Mouse (Mus musculus) limb, embryonic 10.5 days (tissue): ENCODE measurements at regions not wholly inside any gene's neighbourhood (a gene's known extent, or its start where the extent isn't known, plus 50 kb on each side); places are given as distances from the start of the nearest gene placed in this dataset.

Experiments used
- DNase-seq: peaks from one replicate; pipeline ENCODE4 v3.0.0-alpha.2; 2017; ENCODE audit warnings: low spot score
- H3K27ac ChIP-seq: fragments of 300-500 bp; sonication (generic); 2 replicates; pipeline ENCODE4 v1.5.1; 2016; ENCODE audit warnings: mild to moderate bottlenecking
- H3K27me3 ChIP-seq: fragments of 300-500 bp; sonication (generic); 2 replicates; pipeline ENCODE4 v1.6.1; 2016; ENCODE audit warnings: low read depth, mild to moderate bottlenecking; ENCODE audit not compliant: poor library complexity, severe bottlenecking
- H3K36me3 ChIP-seq: fragments of 300-500 bp; sonication (generic); 2 replicates; pipeline ENCODE4 v1.6.1; 2016; ENCODE audit warnings: mild to moderate bottlenecking, moderate library complexity
- H3K4me1 ChIP-seq: fragments of 300-500 bp; sonication (generic); 2 replicates; pipeline ENCODE4 v1.6.1; 2016
- H3K4me3 ChIP-seq: fragments of 300-500 bp; sonication (generic); 2 replicates; pipeline ENCODE4 v1.5.1; 2016; ENCODE audit warnings: mild to moderate bottlenecking, moderate library complexity
- H3K9me3 ChIP-seq: fragments of 300-500 bp; sonication (generic); replicated peaks from 2 replicates; pipeline ENCODE4 v1.6.1; 2016; ENCODE audit warnings: mild to moderate bottlenecking
- WGBS: fragments of 180-500 bp; shearing (Covaris S2); methylation state at CpG from one replicate; pipeline ENCODE4 v1.1.7; 2016; 5-methylcytosine and 5-hydroxymethylcytosine counted together

DNA sequence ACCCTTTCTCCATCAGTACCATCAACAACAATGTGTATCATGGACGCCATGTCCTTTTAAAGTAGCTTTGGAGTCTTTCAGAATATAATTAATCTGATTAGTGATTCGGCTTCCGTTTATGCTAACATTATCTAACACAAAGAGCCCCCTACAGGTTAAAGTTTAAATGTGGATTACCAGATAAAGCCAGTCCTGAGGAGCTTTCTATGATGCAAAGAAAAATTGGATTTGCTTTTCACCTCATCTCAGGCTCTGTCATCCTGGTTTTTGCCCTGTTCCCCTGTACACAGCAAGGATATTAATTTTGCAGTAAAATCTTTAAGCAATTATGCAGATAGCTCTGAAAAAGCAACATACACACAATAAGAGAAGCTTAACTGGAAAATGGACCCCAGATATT lies 412.7 kb upstream of the Tbc1d2b start:
- WGBS, result 54% methylated on average over 3 of the region's 3 CpGs
- DNase-seq, result no peak
- Histone ChIP-seq H3K9me3 (no peaks in the 10 kb centered on the region), H3K4me1 (no peaks in the 10 kb centered on the region), H3K27me3 (no peaks in the 10 kb centered on the region), H3K27ac (no peak overlapping the region), H3K4me3 (no peak overlapping the region), H3K36me3 (no peaks in the 10 kb centered on the region)

DNA sequence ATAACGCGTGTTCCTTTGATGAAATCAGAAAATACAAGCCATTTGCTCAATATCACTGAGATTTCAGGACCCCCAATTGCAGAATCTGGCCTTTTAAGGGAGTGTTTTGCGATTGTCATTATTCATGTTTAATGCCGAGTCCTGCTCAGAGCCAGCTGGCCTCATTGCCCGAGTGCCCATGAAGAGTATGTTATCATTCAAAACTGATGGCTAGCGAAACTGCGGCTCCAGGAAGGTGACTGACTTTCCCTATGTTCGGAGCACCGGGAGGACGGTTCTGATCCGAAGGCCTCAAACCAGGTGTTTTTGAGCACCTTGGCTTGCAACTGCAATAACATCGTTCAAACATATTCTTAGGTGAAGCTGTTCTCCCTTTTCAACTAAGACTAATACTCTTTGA lies 419.5 kb upstream of the Tbc1d2b start:
- DNase-seq, result no peak
- Histone ChIP-seq H3K27ac (no peak overlapping the region), H3K4me1 (peaks cover 9% of the 10 kb centered on the region), H3K9me3 (no peaks in the 10 kb centered on the region), H3K27me3 (no peaks in the 10 kb centered on the region), H3K36me3 (no peaks in the 10 kb centered on the region), H3K4me3 (no peak overlapping the region)
- 86% methylated on average over 12 of the region's 12 CpGs for WGBS

DNA sequence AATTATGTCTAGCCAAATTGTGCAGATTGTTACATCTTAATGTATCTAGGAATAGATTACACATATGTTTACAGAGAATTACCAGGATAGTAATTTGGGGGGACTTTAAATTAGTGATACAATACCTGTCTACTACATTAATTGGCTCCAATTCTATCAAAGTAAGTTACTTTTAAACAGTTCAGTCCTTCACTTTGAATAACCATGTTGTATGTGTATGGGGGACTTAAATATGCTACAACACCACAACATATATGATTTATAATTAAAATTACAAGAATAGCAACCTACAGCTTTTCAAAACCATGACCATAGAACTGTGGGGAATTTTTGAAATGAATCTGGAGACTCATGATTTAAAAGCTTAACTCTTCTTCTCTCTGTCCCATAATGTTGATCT lies 420.5 kb upstream of the Tbc1d2b start:
- Histone ChIP-seq H3K27ac (no peak overlapping the region), H3K4me3 (no peak overlapping the region), H3K36me3 (no peaks in the 10 kb centered on the region), H3K4me1 (peaks cover 9% of the 10 kb centered on the region), H3K27me3 (no peaks in the 10 kb centered on the region), H3K9me3 (no peaks in the 10 kb centered on the region)
- DNase-seq, result no peak

GRCm38 (mm10) chr9:90691676-90692661 lies 421.4 kb upstream of the Tbc1d2b start:
- no peak for DNase-seq
- Histone ChIP-seq H3K9me3 (no peaks in the 10 kb centered on the region), H3K4me1 (peaks cover 9% of the 10 kb centered on the region), H3K27me3 (no peaks in the 10 kb centered on the region), H3K27ac (no peak overlapping the region), H3K36me3 (no peaks in the 10 kb centered on the region), H3K4me3 (no peak overlapping the region)
- WGBS, result 84% methylated on average over 12 of the region's 12 CpGs

- no peak for DNase-seq
- no peaks in the 10 kb centered on the region for H3K36me3 ChIP-seq
- no peaks in the 10 kb centered on the region for H3K9me3 ChIP-seq
- no peak overlapping the region for H3K4me3 ChIP-seq
- WGBS, result 49% methylated on average over 9 of the region's 9 CpGs
- no peak overlapping the region for H3K27ac ChIP-seq
- H3K27me3 ChIP-seq, result no peaks in the 10 kb centered on the region
- peaks cover 9% of the 10 kb centered on the region for H3K4me1 ChIP-seq
These were observed 422.5 kb upstream of the Tbc1d2b start for GRCm38 (mm10) chr9:90693031-90693671.

DNA sequence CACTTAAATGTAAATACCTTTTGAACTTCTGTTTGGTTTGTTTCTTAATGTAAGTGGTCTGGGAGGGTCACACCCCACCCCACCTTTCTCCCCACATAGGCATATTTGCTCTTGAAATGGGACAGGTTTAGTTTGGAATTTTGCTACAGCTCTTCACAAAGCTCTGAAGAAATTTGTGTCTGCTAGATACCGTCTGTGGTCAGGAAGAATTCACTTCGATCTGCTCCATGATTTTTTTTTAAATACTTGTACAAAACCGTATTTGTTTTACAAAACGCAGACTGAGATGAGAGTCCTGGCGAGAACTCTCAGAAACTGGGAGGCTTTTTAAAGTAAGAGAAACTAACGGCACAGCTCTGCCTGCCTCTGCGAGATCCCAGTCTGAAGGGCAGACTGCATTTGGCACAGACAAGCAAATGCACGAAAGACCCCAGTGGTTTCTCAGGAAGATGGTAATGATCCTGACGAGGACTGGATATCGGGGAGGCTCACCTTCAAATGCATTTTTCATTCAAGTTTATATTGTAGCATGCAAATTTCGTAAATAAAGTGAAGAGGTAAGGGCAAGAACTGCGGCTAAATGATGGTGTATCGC lies 423.5 kb upstream of the Tbc1d2b start:
- whole genome bisulfite sequencing, result 76% methylated on average over 13 of the region's 13 CpGs
- H3K27ac ChIP-seq, result no peak overlapping the region

DNA sequence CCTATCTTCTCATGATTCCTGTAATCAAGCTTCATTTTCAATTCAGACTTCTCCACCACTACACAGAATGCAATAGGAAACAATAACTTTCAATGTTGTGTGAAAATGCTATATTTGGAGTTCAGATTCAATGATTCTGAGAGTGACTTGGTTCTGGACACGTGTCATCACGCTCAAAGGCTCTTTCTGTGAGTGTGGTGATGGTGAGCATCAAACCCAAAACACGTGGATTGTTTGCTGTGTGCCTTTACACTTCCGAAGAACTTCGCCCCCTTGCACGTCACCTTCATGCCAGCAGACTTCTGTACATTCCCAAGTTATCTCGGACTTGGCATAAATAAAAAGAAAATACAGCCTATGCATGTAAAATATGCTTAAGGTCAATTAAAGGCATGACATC lies 425.1 kb upstream of the Tbc1d2b start:
- 86% methylated on average over 7 of the region's 7 CpGs for WGBS

More for the DNA sequence above, 423.5 kb upstream of the Tbc1d2b start:
- no peaks in the 10 kb centered on the region for H3K36me3 ChIP-seq
- no peak for DNase-seq
- peaks cover 9% of the 10 kb centered on the region for H3K4me1 ChIP-seq
- no peaks in the 10 kb centered on the region for H3K27me3 ChIP-seq
- no peak overlapping the region for H3K4me3 ChIP-seq
- no peaks in the 10 kb centered on the region for H3K9me3 ChIP-seq

DNA sequence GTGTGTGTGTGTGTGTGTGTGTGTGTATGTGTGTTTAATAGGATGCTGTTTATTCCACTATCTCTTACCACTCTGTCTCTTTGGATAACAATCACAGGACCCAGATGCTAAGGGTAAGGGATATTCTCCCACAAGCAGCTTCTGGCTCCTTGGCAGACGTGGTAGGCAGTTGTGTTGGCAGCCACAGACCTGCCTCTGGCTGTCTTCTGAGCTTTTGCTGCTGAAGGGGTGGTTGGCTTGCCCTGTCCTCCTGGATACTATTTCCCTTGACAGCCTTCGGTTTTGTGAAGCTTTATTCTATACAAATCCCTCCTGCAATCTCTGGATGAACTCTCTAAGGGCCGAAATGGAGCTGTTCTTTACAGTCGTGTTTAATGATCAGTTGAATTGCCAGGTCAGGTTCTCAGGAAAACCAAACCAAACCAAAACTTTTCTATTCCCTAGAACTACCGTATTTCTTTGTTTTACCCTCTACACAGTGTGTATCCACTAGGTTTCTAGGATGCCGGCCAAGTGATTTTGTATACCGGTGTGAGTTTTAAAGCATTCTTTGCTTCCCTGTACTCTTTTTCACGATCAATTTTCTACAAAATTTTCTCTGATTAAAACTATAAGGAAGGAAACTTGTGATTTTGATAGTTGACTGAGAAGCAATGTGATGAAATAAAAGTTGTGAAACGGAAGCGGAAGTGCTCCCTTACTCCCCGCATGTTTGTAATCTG lies 426.8 kb upstream of the Tbc1d2b start:
- WGBS, result 77% methylated on average over 11 of the region's 11 CpGs
- Histone ChIP-seq H3K27me3 (no peaks in the 10 kb centered on the region), H3K4me1 (peaks cover 9% of the 10 kb centered on the region), H3K36me3 (no peaks in the 10 kb centered on the region), H3K27ac (no peak overlapping the region), H3K4me3 (no peak overlapping the region), H3K9me3 (no peaks in the 10 kb centered on the region)
- no peak for DNase-seq

More for the DNA sequence above, 425.1 kb upstream of the Tbc1d2b start:
- no peaks in the 10 kb centered on the region for H3K36me3 ChIP-seq
- H3K9me3 ChIP-seq, result no peaks in the 10 kb centered on the region
- no peaks in the 10 kb centered on the region for H3K27me3 ChIP-seq
- H3K27ac ChIP-seq, result no peak overlapping the region
- no peak overlapping the region for H3K4me3 ChIP-seq
- DNase-seq, result no peak
- peaks cover 9% of the 10 kb centered on the region for H3K4me1 ChIP-seq

- no peak overlapping the region for H3K4me3 ChIP-seq
- H3K9me3 ChIP-seq, result no peaks in the 10 kb centered on the region
- H3K36me3 ChIP-seq, result no peaks in the 10 kb centered on the region
- H3K27me3 ChIP-seq, result no peaks in the 10 kb centered on the region
- WGBS, result 77% methylated on average over 7 of the region's 7 CpGs
- H3K27ac ChIP-seq, result no peak overlapping the region
- DNase-seq, result no peak
- H3K4me1 ChIP-seq, result peaks cover 3% of the 10 kb centered on the region; the same call in 1 of the 2 replicates
These were observed 427.8 kb upstream of the Tbc1d2b start for GRCm38 (mm10) chr9:90698439-90698838.

DNA sequence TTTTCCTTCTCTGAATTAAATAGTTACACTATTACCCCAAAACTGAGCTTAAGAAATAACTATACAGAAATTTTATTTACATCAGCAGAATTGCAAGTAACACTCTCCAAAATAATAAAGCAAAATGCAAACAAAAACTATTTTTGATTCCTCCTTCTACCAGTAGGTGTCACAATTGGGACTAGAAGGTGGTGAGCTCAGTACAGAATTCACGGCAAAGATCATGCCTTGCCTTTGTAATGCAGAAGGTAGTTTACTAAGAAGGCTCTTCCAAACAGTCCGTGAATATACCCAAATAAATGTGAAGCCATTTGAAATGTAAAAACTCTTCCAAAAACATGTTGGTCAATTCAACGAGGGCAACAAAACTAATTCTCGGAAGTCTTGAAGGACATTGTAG lies 428.5 kb upstream of the Tbc1d2b start:
- H3K9me3 ChIP-seq, result no peaks in the 10 kb centered on the region
- H3K27ac ChIP-seq, result no peak overlapping the region
- H3K36me3 ChIP-seq, result no peaks in the 10 kb centered on the region
- no peak for DNase-seq
- no peak overlapping the region for H3K4me3 ChIP-seq
- no peaks in the 10 kb centered on the region for H3K27me3 ChIP-seq
- H3K4me1 ChIP-seq, result no peaks in the 10 kb centered on the region
- 38% methylated on average over 4 of the region's 4 CpGs for WGBS

DNA sequence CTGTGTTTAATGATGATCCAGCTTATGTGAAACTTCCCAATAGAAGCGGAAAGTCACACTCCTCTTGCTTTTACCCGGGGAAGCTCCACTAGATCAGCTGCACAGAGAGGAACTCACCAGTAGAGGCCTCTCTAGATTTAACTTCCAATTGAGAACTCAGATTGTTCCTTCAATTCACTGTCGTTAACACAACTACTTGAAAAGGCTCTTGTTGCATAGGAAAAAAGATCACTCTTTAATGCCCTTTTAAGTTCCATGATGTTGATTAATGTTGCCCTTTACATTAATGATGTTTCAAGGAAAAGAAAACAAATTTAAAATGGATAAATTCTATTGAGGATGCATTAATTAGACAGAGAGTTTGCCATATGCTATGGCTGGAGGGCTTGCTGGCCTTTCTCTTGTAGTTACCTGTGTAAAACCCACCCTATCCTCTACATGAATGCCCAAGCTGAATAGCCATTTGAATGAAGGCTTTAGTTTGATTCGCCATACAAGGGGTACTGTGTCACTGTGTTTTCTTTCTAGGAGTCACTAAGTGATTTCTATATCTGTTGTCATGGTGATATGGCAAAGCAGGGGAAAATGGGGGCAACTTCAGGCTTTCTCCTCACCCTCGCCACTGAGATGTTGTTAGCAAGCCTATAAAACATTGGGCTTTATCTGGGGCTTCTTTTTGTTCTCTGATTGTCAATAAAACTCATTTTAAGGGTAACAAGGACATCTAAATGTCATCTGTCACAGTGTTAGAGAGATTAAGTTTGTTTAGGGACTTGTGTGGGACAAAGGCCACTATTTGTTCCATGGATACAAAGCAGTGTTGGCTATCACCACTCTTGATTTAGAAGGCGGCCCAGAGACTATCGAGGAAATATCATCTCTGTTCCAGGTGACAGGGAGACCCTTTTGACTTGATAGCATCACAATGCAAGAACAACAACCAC lies 429.9 kb upstream of the Tbc1d2b start:
- H3K27me3 ChIP-seq, result no peaks in the 10 kb centered on the region
- H3K4me1 ChIP-seq, result no peaks in the 10 kb centered on the region
- WGBS, result 56% methylated on average over 7 of the region's 7 CpGs
- H3K36me3 ChIP-seq, result no peaks in the 10 kb centered on the region
- H3K27ac ChIP-seq, result no peak overlapping the region
- no peaks in the 10 kb centered on the region for H3K9me3 ChIP-seq
- DNase-seq, result no peak
- no peak overlapping the region for H3K4me3 ChIP-seq
